Mouse (Mus musculus) forebrain, embryonic 14.5 days (tissue): ENCODE measurements around the gene Mdm2. TPM values are rescaled to one million over a fixed set of nuclear protein-coding genes. Genes with fewer than 3 reads are reported as not detected.

Source experiments
- ATAC-seq: fragments of 200-750 bp; cut with Nextera tagmentation; 2 replicates; pipeline ENCODE4 v1.8.0; 2017; ENCODE audit warnings: mild to moderate bottlenecking, moderate library complexity
- DNase-seq: peaks from one replicate; pipeline ENCODE4 v3.0.0-alpha.2; 2015; ENCODE audit warnings: low spot score
- H3K27ac ChIP-seq: fragments of 300-500 bp; sonication (generic); 2 replicates; pipeline ENCODE4 v1.5.1; 2014; ENCODE audit warnings: low read depth, mild to moderate bottlenecking, control low read depth, low read length, moderate library complexity
- H3K27me3 ChIP-seq: fragments of 300-500 bp; sonication (generic); replicated peaks from 2 replicates; pipeline ENCODE4 v1.6.1; 2014; ENCODE audit warnings: low read length, control low read depth, mixed read lengths; ENCODE audit not compliant: control insufficient read depth, insufficient read depth
- H3K36me3 ChIP-seq: fragments of 300-500 bp; sonication (generic); 2 replicates; pipeline ENCODE4 v1.6.1; 2014; ENCODE audit warnings: low read length, control low read depth; ENCODE audit not compliant: control insufficient read depth, insufficient read depth
- H3K4me1 ChIP-seq: fragments of 300-500 bp; sonication (generic); 2 replicates; pipeline ENCODE4 v1.6.1; 2014; ENCODE audit warnings: antibody characterized with exemption, low read length, control low read depth; ENCODE audit not compliant: control insufficient read depth, insufficient read depth
- H3K4me2 ChIP-seq: fragments of 300-500 bp; sonication (generic); 2 replicates; pipeline ENCODE4 v1.6.1; 2014; ENCODE audit warnings: mild to moderate bottlenecking, control low read depth, low read length
- H3K4me3 ChIP-seq: fragments of 300-500 bp; sonication (generic); 2 replicates; pipeline ENCODE4 v1.5.1; 2014; ENCODE audit warnings: low read depth, low read length, control low read depth
- H3K9ac ChIP-seq: fragments of 300-500 bp; sonication (generic); 2 replicates; pipeline ENCODE4 v1.6.1; 2014; ENCODE audit warnings: mild to moderate bottlenecking, low read length, control low read depth, moderate library complexity
- H3K9me3 ChIP-seq: fragments of 300-500 bp; sonication (generic); replicated peaks from 2 replicates; pipeline ENCODE4 v1.6.1; 2016; ENCODE audit warnings: low read length, control low read depth, mixed read lengths; ENCODE audit not compliant: control insufficient read depth
- WGBS: fragments of 180-500 bp; shearing (Covaris S2); extraction: QIAGEN DNeasy Blood & Tissue Kit; methylation state at CpG from one replicate; pipeline ENCODE4 v1.1.7; 2014; 5-methylcytosine and 5-hydroxymethylcytosine counted together
- polyA plus RNA-seq: library from polyadenylated mRNA; unstranded; fragments of >200 nt; fragmentation: Nextera tagmentation; extraction: Ambion mirVana; gene quantifications from 2 replicates; pipeline ENCODE4 v1.2.1, GENCODE M21; 2014

The Mdm2 gene
- polyA plus RNA-seq, 1 experiment from 2014 or later: 33.0 TPM

GRCm38 (mm10) chr10:117755086-117755798 is 44.7 kb upstream of the Mdm2 start:
- peaks cover 84% of the 10 kb centered on the region for H3K36me3 ChIP-seq

DNA sequence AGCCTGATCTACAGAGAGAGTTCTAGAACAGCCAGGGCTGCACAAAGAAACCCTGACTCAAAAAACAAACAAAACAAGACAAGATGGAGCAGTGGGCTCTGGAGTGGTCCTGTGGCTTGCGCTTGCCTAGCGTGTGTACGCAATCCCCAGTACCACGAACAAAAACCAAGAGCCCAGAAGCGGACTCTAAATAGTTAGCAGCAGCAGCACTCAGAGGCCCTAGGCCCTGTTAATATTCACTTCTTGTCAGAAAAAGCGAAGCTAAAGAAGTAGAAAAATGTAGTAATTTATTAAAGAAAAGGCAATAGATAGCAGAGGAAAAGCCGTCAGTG is 44.0 kb upstream of the Mdm2 start:
- Histone ChIP-seq H3K4me2 (no peak overlapping the region), H3K27ac (no peak overlapping the region), H3K36me3 (peaks cover 84% of the 10 kb centered on the region), H3K9ac (no peak overlapping the region), H3K9me3 (no peaks in the 10 kb centered on the region), H3K4me3 (no peak overlapping the region), H3K4me1 (no peaks in the 10 kb centered on the region), H3K27me3 (no peaks in the 10 kb centered on the region)
- WGBS: 97% methylated on average over 7 of the region's 7 CpGs
- ATAC-seq (no peak), DNase-seq (no peak)

More at GRCm38 (mm10) chr10:117755086-117755798, 44.7 kb upstream of the Mdm2 start:
- Histone ChIP-seq H3K4me1 (no peaks in the 10 kb centered on the region), H3K27me3 (no peaks in the 10 kb centered on the region), H3K9me3 (no peaks in the 10 kb centered on the region), H3K4me3 (no peak overlapping the region), H3K9ac (no peak overlapping the region), H3K27ac (no peak overlapping the region), H3K4me2 (no peak overlapping the region)
- ATAC-seq (no peak), DNase-seq (no peak)
- WGBS: 92% methylated on average over 13 of the region's 13 CpGs

- H3K36me3 ChIP-seq: peaks cover 81% of the 10 kb centered on the region
- WGBS: 95% methylated on average over 8 of the region's 8 CpGs
- H3K27me3 ChIP-seq: no peaks in the 10 kb centered on the region
Measured at GRCm38 (mm10) chr10:117753711-117754608, 43.4 kb upstream of the Mdm2 start.

GRCm38 (mm10) chr10:117752851-117753647 is 42.5 kb upstream of the Mdm2 start:
- 92% methylated on average over 5 of the region's 5 CpGs for WGBS
- DNase-seq (no peak), ATAC-seq (no peak)
- Histone ChIP-seq H3K27ac (no peak overlapping the region), H3K4me2 (no peak overlapping the region), H3K27me3 (no peaks in the 10 kb centered on the region), H3K9me3 (no peaks in the 10 kb centered on the region), H3K9ac (no peak overlapping the region), H3K4me3 (no peak overlapping the region), H3K36me3 (peaks cover 77% of the 10 kb centered on the region), H3K4me1 (no peaks in the 10 kb centered on the region)

More at GRCm38 (mm10) chr10:117753711-117754608, 43.4 kb upstream of the Mdm2 start:
- Histone ChIP-seq H3K27ac (no peak overlapping the region), H3K4me2 (no peak overlapping the region), H3K9me3 (no peaks in the 10 kb centered on the region), H3K9ac (no peak overlapping the region), H3K4me1 (no peaks in the 10 kb centered on the region), H3K4me3 (no peak overlapping the region)
- DNase-seq (no peak), ATAC-seq (no peak)

DNA sequence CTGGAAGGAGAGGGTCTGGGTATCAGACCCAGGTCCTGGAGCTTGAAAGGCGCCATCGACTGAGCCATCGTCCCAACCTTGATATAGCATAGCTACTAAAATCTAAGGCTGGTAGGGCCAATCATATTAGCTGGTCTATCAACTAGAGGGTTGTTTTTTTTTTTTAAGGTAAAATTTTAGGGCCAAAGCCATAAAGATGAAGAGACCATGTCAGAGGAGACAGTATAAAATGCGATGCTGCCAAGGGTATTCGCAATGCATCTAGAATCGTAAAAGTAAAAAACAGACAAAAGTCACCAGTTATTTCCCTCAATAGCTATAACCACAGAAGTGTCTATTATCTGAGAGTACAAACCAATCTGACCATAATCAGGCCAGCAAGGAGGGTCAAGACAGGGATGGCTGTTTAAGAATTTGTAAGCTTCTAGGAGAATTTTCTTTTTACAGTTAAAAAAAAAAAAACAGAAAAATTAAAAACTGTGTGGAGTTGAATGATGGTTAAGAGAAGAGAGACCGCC is 41.8 kb upstream of the Mdm2 start:
- 98% methylated on average over 7 of the region's 7 CpGs for WGBS
- DNase-seq: no peak

GRCm38 (mm10) chr10:117751744-117752143 is 41.2 kb upstream of the Mdm2 start:
- Histone ChIP-seq H3K9ac (no peak overlapping the region), H3K27me3 (no peaks in the 10 kb centered on the region), H3K9me3 (no peaks in the 10 kb centered on the region), H3K36me3 (peaks cover 65% of the 10 kb centered on the region), H3K4me2 (no peak overlapping the region), H3K4me1 (no peaks in the 10 kb centered on the region), H3K4me3 (no peak overlapping the region), H3K27ac (no peak overlapping the region)
- DNase-seq: no peak
- no peak for ATAC-seq
- 94% methylated on average over 6 of the region's 6 CpGs for WGBS

More for the DNA sequence above, 41.8 kb upstream of the Mdm2 start:
- H3K9ac ChIP-seq: no peak overlapping the region
- H3K27me3 ChIP-seq: no peaks in the 10 kb centered on the region
- no peak overlapping the region for H3K4me2 ChIP-seq
- H3K4me3 ChIP-seq: no peak overlapping the region
- H3K36me3 ChIP-seq: peaks cover 71% of the 10 kb centered on the region
- H3K9me3 ChIP-seq: no peaks in the 10 kb centered on the region
- H3K4me1 ChIP-seq: no peaks in the 10 kb centered on the region
- no peak for ATAC-seq
- no peak overlapping the region for H3K27ac ChIP-seq

GRCm38 (mm10) chr10:117751282-117751610 is 40.7 kb upstream of the Mdm2 start:
- Histone ChIP-seq H3K36me3 (peaks cover 60% of the 10 kb centered on the region), H3K4me1 (no peaks in the 10 kb centered on the region), H3K4me2 (no peak overlapping the region), H3K9me3 (no peaks in the 10 kb centered on the region), H3K27me3 (no peaks in the 10 kb centered on the region), H3K27ac (no peak overlapping the region), H3K9ac (no peak overlapping the region), H3K4me3 (no peak overlapping the region)
- DNase-seq (no peak), ATAC-seq (no peak)
- 97% methylated on average over 14 of the region's 14 CpGs for WGBS

DNA sequence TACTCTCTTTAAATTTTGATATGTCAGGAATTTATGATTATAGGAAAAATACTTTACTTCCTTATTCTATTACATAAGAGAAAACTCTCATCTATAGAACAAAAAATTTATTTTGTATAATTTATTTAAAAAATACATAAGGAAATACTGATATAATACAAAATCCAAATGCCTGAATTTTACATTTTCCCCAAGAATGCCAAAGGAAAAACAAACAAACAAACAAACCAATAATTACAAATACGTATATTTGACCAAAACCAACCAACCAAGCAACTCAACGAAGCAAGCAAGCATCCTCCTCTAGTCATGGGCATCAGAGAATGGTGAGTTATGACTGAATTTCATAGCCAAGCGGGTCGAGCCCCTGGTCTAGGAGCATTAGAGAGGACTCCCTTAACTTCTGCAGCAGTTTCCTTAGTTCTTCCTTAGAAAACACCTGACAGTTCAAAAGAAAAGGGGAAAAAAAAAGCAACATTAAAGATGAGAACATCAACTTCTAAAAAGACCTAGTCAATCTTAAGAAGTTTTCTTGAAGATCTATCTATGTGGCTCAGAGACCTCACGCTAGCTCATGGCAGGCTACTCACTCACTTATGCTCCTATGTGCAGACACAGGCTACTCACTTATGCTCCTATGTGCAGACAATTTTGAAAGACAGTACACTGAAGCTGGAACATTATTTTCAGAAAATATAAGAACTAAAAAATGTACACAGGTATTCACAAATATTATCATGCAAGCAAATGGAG is 40.1 kb upstream of the Mdm2 start:
- DNase-seq: no peak
- peaks cover 55% of the 10 kb centered on the region for H3K36me3 ChIP-seq
- no peaks in the 10 kb centered on the region for H3K27me3 ChIP-seq
- no peak overlapping the region for H3K4me2 ChIP-seq
- H3K4me3 ChIP-seq: no peak overlapping the region
- 97% methylated on average over 5 of the region's 5 CpGs for WGBS
- H3K4me1 ChIP-seq: no peaks in the 10 kb centered on the region
- no peaks in the 10 kb centered on the region for H3K9me3 ChIP-seq
- H3K27ac ChIP-seq: no peak overlapping the region
- ATAC-seq: no peak
- H3K9ac ChIP-seq: no peak overlapping the region
